Mouse (Mus musculus): ENCODE data around the gene Olfr748. TPM values are rescaled to one million over a fixed set of nuclear protein-coding genes. Genes with fewer than 3 reads are reported as not detected.

Olfr748 gene
- not detected for polyA plus RNA-seq (2017; shearing (Covaris generic))

DNA sequence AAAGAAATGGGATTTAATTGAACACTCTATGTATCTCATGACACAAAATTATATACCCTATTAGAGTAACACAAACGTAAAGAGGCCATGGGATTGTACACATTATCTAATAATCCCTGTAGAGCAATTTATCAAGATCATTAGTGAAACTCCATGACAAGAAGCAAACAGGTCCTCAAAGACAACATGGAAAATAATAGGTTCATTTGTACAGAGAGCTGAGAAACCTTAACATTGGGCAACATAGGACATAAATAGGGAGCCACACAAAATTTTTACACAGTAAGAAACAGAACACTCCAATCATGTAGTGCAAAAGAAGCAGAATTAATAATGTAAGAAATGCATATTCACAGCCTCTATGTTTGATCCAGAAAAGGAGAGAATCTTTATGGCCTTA lies at the start of gene Olfr748:
Gene Olfr748 (plus strand): TSS at position 301 of the 400 bp plus-strand sequence.

DNA sequence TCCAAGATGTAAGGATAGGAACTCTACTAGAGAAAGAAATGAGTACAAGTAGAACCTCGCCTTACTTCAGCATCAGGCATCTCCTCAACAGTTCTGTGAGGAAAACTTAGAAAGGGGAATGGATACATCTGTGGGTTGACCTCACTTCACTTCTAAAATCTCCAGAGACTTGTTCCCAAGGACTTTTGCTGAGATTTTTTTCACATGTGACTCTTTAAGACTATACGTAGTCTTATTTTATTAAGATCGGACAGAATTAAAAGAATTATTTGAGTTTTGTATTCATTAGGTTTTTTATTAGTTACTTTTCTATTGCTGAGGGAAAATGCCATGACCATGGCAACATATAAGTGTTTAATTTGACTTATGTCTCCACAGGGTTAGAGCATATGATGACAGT lies 14.1 kb upstream of the Olfr748 start, which contains the start of gene Olfr747:
Gene Olfr747 (minus strand): TSS at position 101 of the 400 bp plus-strand sequence.

DNA sequence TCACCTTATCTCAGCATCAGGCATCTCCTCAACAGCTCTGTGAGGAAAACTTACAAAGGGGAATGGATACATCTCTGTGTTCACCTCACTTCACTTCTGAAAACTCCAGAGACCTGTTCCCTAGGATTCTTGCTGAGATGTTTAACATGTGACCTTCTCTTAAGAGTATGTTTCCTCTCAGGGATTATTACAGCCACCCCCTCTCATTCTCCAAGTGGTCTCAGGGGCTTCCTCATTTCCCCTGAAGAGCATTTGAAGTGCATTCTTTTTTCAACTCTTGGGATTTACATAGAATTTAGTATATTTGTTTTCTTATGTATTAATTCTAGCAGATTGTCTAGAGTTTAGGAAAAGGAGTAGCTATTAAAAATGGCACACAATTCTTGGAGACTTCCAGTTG lies 37.8 kb downstream of the Olfr748 start, which contains the start of gene Olfr749:
Gene Olfr749 (minus strand): TSS at position 101 of the 400 bp plus-strand sequence.

Other genes starting within 250 kb of the Olfr748 start
- 0.21 TPM for gene Olfr741, start 234.6 kb upstream of the Olfr748 start, polyA plus RNA-seq (2017; shearing (Covaris generic))
- not detected for gene Olfr742, start 203.8 kb upstream of the Olfr748 start, polyA plus RNA-seq (2017; shearing (Covaris generic))
- not detected for gene Olfr743, start 185.5 kb upstream of the Olfr748 start, polyA plus RNA-seq (2017; shearing (Covaris generic))
- not detected for gene Olfr744, start 92.5 kb upstream of the Olfr748 start, polyA plus RNA-seq (2017; shearing (Covaris generic))
- gene Olfr745, start 68.0 kb upstream of the Olfr748 start, polyA plus RNA-seq (2017; shearing (Covaris generic)) = not detected
- gene Olfr746, start 60.3 kb upstream of the Olfr748 start, polyA plus RNA-seq (2017; shearing (Covaris generic)) = not detected
- not detected for gene Olfr747, start 14.2 kb upstream of the Olfr748 start, polyA plus RNA-seq (2017; shearing (Covaris generic))
- not detected for gene Olfr749, start 37.7 kb downstream of the Olfr748 start, polyA plus RNA-seq (2017; shearing (Covaris generic))
- 65.3 TPM for gene Ttc5, start 78.1 kb downstream of the Olfr748 start, polyA plus RNA-seq (2017; shearing (Covaris generic))
- not detected for gene Ccnb1ip1, start 100.4 kb downstream of the Olfr748 start, polyA plus RNA-seq (2017; shearing (Covaris generic))
- 62.2 TPM for gene Parp2, start 100.5 kb downstream of the Olfr748 start, polyA plus RNA-seq (2017; shearing (Covaris generic))
- gene Tep1, start 163.2 kb downstream of the Olfr748 start, polyA plus RNA-seq (2017; shearing (Covaris generic)) = 14.5 TPM
- gene Klhl33, start 190.1 kb downstream of the Olfr748 start, polyA plus RNA-seq (2017; shearing (Covaris generic)) = 0.41 TPM
- gene Osgep, start 217.5 kb downstream of the Olfr748 start, polyA plus RNA-seq (2017; shearing (Covaris generic)) = 83.6 TPM
- gene Apex1, start 217.6 kb downstream of the Olfr748 start, polyA plus RNA-seq (2017; shearing (Covaris generic)) = 33.1 TPM
- 138 TPM for gene Pip4p1, start 223.5 kb downstream of the Olfr748 start, polyA plus RNA-seq (2017; shearing (Covaris generic))
- 40.7 TPM for gene Pnp, start 223.7 kb downstream of the Olfr748 start, polyA plus RNA-seq (2017; shearing (Covaris generic))
- gene Gm49342, start 237.1 kb downstream of the Olfr748 start, polyA plus RNA-seq (2017; shearing (Covaris generic)) = not detected
- gene Pnp2, start 248.6 kb downstream of the Olfr748 start, polyA plus RNA-seq (2017; shearing (Covaris generic)) = not detected

Measured in effector memory CD4-positive, alpha-beta T cell, adult 7 months (primary cell).